Mouse (Mus musculus): ENCODE results near the gene Arhgef5. TPM values are rescaled to one million over a fixed set of nuclear protein-coding genes. Genes with fewer than 3 reads are reported as not detected.

The Arhgef5 gene
- total RNA-seq, 2 experiments from 2014 or later: 1.7 to 2.8 TPM

- H3K4me3 ChIP-seq: no peak overlapping the region
- H3K27ac ChIP-seq: no peak overlapping the region
- TF ChIP-seq CTCF (conservative IDR thresholded peaks at IDR 0.05): no peak
- no peak for DNase-seq (ENCODE audit: low spot score in 2 of 2)
Observed at GRCm38 (mm10) chr6:43292471-43293076, 27.2 kb downstream of the Arhgef5 start.

GRCm38 (mm10) chr6:43293175-43293574 lies 27.8 kb downstream of the Arhgef5 start:
- Histone ChIP-seq H3K27ac (no peak overlapping the region), H3K4me3 (no peak overlapping the region)
- no peak for TF ChIP-seq CTCF (conservative IDR thresholded peaks at IDR 0.05)
- no peak for DNase-seq (ENCODE audit: low spot score in 2 of 2)

- no peak overlapping the region for H3K4me3 ChIP-seq
- peak overlapping the region; percentile 19; the same call in 1 of the 2 replicates for H3K27ac ChIP-seq
- TF ChIP-seq CTCF (conservative IDR thresholded peaks at IDR 0.05): no peak
- no peak for DNase-seq (ENCODE audit: low spot score in 2 of 2)
Observed at GRCm38 (mm10) chr6:43295908-43296307, 30.5 kb downstream of the Arhgef5 start.

GRCm38 (mm10) chr6:43296798-43297507 lies 31.6 kb downstream of the Arhgef5 start:
- TF ChIP-seq CTCF (conservative IDR thresholded peaks at IDR 0.05): peak; percentile 90
- no peak overlapping the region for H3K4me3 ChIP-seq
- peak; percentile 51 to 54 for DNase-seq (ENCODE audit: low spot score in 2 of 2)
- H3K27ac ChIP-seq: peak overlapping the region; percentile 19; the same call in 1 of the 2 replicates

GRCm38 (mm10) chr6:43297508-43297850 lies 32.1 kb downstream of the Arhgef5 start:
- no peak for DNase-seq (ENCODE audit: low spot score in 2 of 2)
- no peak overlapping the region for H3K4me3 ChIP-seq
- H3K27ac ChIP-seq: no peak overlapping the region
- TF ChIP-seq CTCF (conservative IDR thresholded peaks at IDR 0.05): no peak

- no peak for TF ChIP-seq CTCF (conservative IDR thresholded peaks at IDR 0.05)
- Histone ChIP-seq H3K4me3 (no peak within 1 kb of the TSS), H3K27ac (no peak within 1 kb of the TSS)
- no peak for DNase-seq (ENCODE audit: low spot score in 2 of 2)
Observed at GRCm38 (mm10) chr6:43309454-43309853, 44.1 kb downstream of the Arhgef5 start, which contains the start of gene Nobox. Gene Nobox (minus strand): TSS chr6:43309554.

GRCm38 (mm10) chr6:43310071-43310470 lies 44.7 kb downstream of the Arhgef5 start:
- no peak overlapping the region for H3K27ac ChIP-seq
- no peak for TF ChIP-seq CTCF (conservative IDR thresholded peaks at IDR 0.05)
- no peak for DNase-seq (ENCODE audit: low spot score in 2 of 2)
- no peak overlapping the region for H3K4me3 ChIP-seq

- Histone ChIP-seq H3K4me3 (no peak overlapping the region), H3K27ac (no peak overlapping the region)
- TF ChIP-seq CTCF (conservative IDR thresholded peaks at IDR 0.05): no peak
Observed at GRCm38 (mm10) chr6:43312546-43312945, 47.2 kb downstream of the Arhgef5 start.

GRCm38 (mm10) chr6:43312961-43313656 lies 47.7 kb downstream of the Arhgef5 start:
- TF ChIP-seq CTCF (conservative IDR thresholded peaks at IDR 0.05): no peak
- Histone ChIP-seq H3K27ac (no peak overlapping the region), H3K4me3 (no peak overlapping the region)
- no peak for DNase-seq (ENCODE audit: low spot score in 2 of 2)

More at GRCm38 (mm10) chr6:43312546-43312945, 47.2 kb downstream of the Arhgef5 start:
- DNase-seq (ENCODE audit: low spot score in 2 of 2): no peak

GRCm38 (mm10) chr6:43333479-43333878 lies 68.1 kb downstream of the Arhgef5 start:
- H3K4me3 ChIP-seq: no peak overlapping the region
- H3K27ac ChIP-seq: no peak overlapping the region
- TF ChIP-seq CTCF (conservative IDR thresholded peaks at IDR 0.05): no peak
- DNase-seq (ENCODE audit: low spot score in 2 of 2): no peak

GRCm38 (mm10) chr6:43335619-43336234 lies 70.3 kb downstream of the Arhgef5 start:
- no peak overlapping the region for H3K4me3 ChIP-seq
- TF ChIP-seq CTCF (conservative IDR thresholded peaks at IDR 0.05): peak; percentile 56
- no peak overlapping the region for H3K27ac ChIP-seq
- DNase-seq (ENCODE audit: low spot score in 2 of 2): no peak

- no peak overlapping the region for H3K27ac ChIP-seq
- DNase-seq (ENCODE audit: low spot score in 2 of 2): no peak
- no peak for TF ChIP-seq CTCF (conservative IDR thresholded peaks at IDR 0.05)
- no peak overlapping the region for H3K4me3 ChIP-seq
Observed at GRCm38 (mm10) chr6:43337491-43337961, 72.1 kb downstream of the Arhgef5 start.

- TF ChIP-seq CTCF (conservative IDR thresholded peaks at IDR 0.05): no peak
- Histone ChIP-seq H3K27ac (no peak overlapping the region), H3K4me3 (no peak overlapping the region)
- DNase-seq (ENCODE audit: low spot score in 2 of 2): no peak
Observed at GRCm38 (mm10) chr6:43338804-43339203, 73.4 kb downstream of the Arhgef5 start.

Other genes starting within 250 kb of the Arhgef5 start
- not detected for gene Olfr441, start 159.2 kb upstream of the Arhgef5 start, total RNA-seq (2021)
- gene Olfr237-ps1, start 119.0 kb upstream of the Arhgef5 start, total RNA-seq (2021): not detected
- not detected for gene Olfr437, start 102.3 kb upstream of the Arhgef5 start, total RNA-seq (2021)
- gene Olfr13, start 93.4 kb upstream of the Arhgef5 start, total RNA-seq (2021): not detected
- not detected for gene Olfr435, start 68.4 kb upstream of the Arhgef5 start, total RNA-seq (2021)
- not detected for gene Olfr434, start 52.6 kb upstream of the Arhgef5 start, total RNA-seq (2021)
- not detected for gene Olfr47, start 34.1 kb upstream of the Arhgef5 start, total RNA-seq (2021)
- not detected for gene Nobox, start 44.0 kb downstream of the Arhgef5 start, total RNA-seq (2021)